Mouse (Mus musculus) liver, embryonic 14.5 days (tissue): Measurements from ENCODE around the gene Kcnj6. TPM values are rescaled to one million over a fixed set of nuclear protein-coding genes. Genes with fewer than 3 reads are reported as not detected.
A peak's percentile ranks its signal among the peaks of the same experiment; 100 is the strongest.

Source experiments
- ATAC-seq: fragments of 200-750 bp; cut with Nextera tagmentation; 2 replicates; pipeline ENCODE4 v1.8.0; 2017; ENCODE audit warnings: moderate number of reproducible peaks, mild to moderate bottlenecking, moderate library complexity; ENCODE audit not compliant: insufficient read depth
- DNase-seq, 3 experiments: peaks; one replicate each; pipeline ENCODE4 v3.0.0-alpha.2; 2012 to 2013; ENCODE audit warnings: low read depth in 3 of 3, low spot score in 3 of 3
- H3K27ac ChIP-seq: fragments of 300-500 bp; sonication (generic); 2 replicates; pipeline ENCODE4 v1.5.1; 2014; ENCODE audit warnings: moderate library complexity, mild to moderate bottlenecking, control low read depth, inconsistent platforms
- H3K27me3 ChIP-seq: fragments of 300-500 bp; sonication (generic); 2 replicates; pipeline ENCODE4 v1.6.1; 2014; ENCODE audit warnings: mild to moderate bottlenecking, low read length, moderate library complexity; ENCODE audit not compliant: control insufficient read depth, insufficient read depth
- H3K36me3 ChIP-seq: fragments of 300-500 bp; sonication (generic); replicated peaks from 2 replicates; pipeline ENCODE4 v1.6.1; 2014; ENCODE audit warnings: low read depth; ENCODE audit not compliant: control insufficient read depth, insufficient read depth
- H3K4me1 ChIP-seq, 2 experiments: fragments of 200-500 bp in 1 of 2; fragments of 300-500 bp in 1 of 2; sonication (generic) in 1 of 2; replicated peaks; 2 replicates each; pipeline ENCODE4 v1.6.1; 2012 to 2014; ENCODE audit warnings: antibody characterized with exemption in 1 of 2, inconsistent platforms in 1 of 2, low read length in 1 of 2; ENCODE audit not compliant: control insufficient read depth in 2 of 2, insufficient read depth in 2 of 2
- H3K4me2 ChIP-seq: fragments of 300-500 bp; sonication (generic); 2 replicates; pipeline ENCODE4 v1.6.1; 2014; ENCODE audit warnings: low read depth, mild to moderate bottlenecking, control low read depth, moderate library complexity
- H3K4me3 ChIP-seq, 2 experiments: fragments of 200-500 bp in 1 of 2; fragments of 300-500 bp in 1 of 2; sonication (generic) in 1 of 2; 2 replicates each; pipeline ENCODE4 v1.5.1; 2012 to 2014; ENCODE audit warnings: low read depth in 2 of 2, low read length in 2 of 2, mild to moderate bottlenecking in 2 of 2, control low read depth in 1 of 2, inconsistent platforms in 1 of 2, moderate library complexity in 1 of 2; ENCODE audit not compliant: insufficient read depth in 1 of 2
- H3K9ac ChIP-seq: fragments of 300-500 bp; sonication (generic); replicated peaks from 2 replicates; pipeline ENCODE4 v1.6.1; 2014; ENCODE audit warnings: mild to moderate bottlenecking, control low read depth, moderate library complexity
- H3K9me3 ChIP-seq: fragments of 300-500 bp; sonication (generic); 2 replicates; pipeline ENCODE4 v1.6.1; 2016; ENCODE audit warnings: low read length, mixed read lengths; ENCODE audit not compliant: control insufficient read depth
- CTCF ChIP-seq: IDR thresholded peaks from 2 replicates; pipeline ENCODE4 v1.5.1; 2016; ENCODE audit warnings: antibody characterized with exemption, low read depth, control low read depth
- EP300 ChIP-seq: IDR thresholded peaks from 2 replicates; pipeline ENCODE4 v1.6.1; 2016; ENCODE audit warnings: antibody characterized with exemption, low read depth
- WGBS: fragments of 180-500 bp; shearing (Covaris S2); extraction: QIAGEN DNeasy Blood & Tissue Kit; methylation state at CpG from one replicate; pipeline ENCODE4 v1.1.7; 2014; ENCODE audit not compliant: insufficient replicate concordance; 5-methylcytosine and 5-hydroxymethylcytosine counted together
- polyA plus RNA-seq, 2 experiments: library from polyadenylated mRNA; depleted of rRNA in 1 of 2; stranded (reverse) in 1 of 2; unstranded in 1 of 2; fragments of >200 nt; fragmentation: Nextera tagmentation in 1 of 2; extraction: Ambion mirVana in 1 of 2; gene quantifications; 2 replicates each; pipeline versions ENCODE4 v1.2.1 to v1.2.3; 2012 to 2014

Kcnj6 gene
- polyA plus RNA-seq, 2 experiments, result not detected

- Histone ChIP-seq H3K9me3 (no peaks in the 10 kb centered on the region), H3K4me3 (no peak overlapping the region), H3K36me3 (no peaks in the 10 kb centered on the region), H3K9ac (no peak overlapping the region), H3K4me1 (no peaks in the 10 kb centered on the region), H3K27ac (no peak overlapping the region), H3K27me3 (no peaks in the 10 kb centered on the region), H3K4me2 (no peak overlapping the region)
- TF ChIP-seq CTCF (no peak), EP300 (no peak)
- no peak for DNase-seq
- 55% methylated on average over 4 of the region's 4 CpGs for WGBS
- no peak for ATAC-seq
These were observed 278.6 kb downstream of the Kcnj6 start for GRCm38 (mm10) chr16:94718919-94719318.

- Histone ChIP-seq H3K4me1 (no peaks in the 10 kb centered on the region), H3K27me3 (no peaks in the 10 kb centered on the region), H3K9me3 (no peaks in the 10 kb centered on the region), H3K4me2 (no peak overlapping the region), H3K36me3 (no peaks in the 10 kb centered on the region), H3K4me3 (no peak overlapping the region), H3K9ac (no peak overlapping the region), H3K27ac (no peak overlapping the region)
- DNase-seq (no peak), ATAC-seq (no peak)
- 72% methylated on average over 11 of the region's 11 CpGs for WGBS
- no peak for TF ChIP-seq EP300
- TF ChIP-seq CTCF, result no peak
These were observed 280.4 kb downstream of the Kcnj6 start for GRCm38 (mm10) chr16:94717051-94717450.

GRCm38 (mm10) chr16:94714483-94714882 lies 283.0 kb downstream of the Kcnj6 start:
- no peaks in the 10 kb centered on the region for H3K9me3 ChIP-seq
- TF ChIP-seq EP300 (no peak), CTCF (no peak)
- no peak overlapping the region for H3K27ac ChIP-seq
- H3K36me3 ChIP-seq, result no peaks in the 10 kb centered on the region
- DNase-seq, result no peak
- H3K4me1 ChIP-seq, result no peaks in the 10 kb centered on the region
- no peak overlapping the region for H3K9ac ChIP-seq
- H3K4me3 ChIP-seq, result no peak overlapping the region
- H3K27me3 ChIP-seq, result no peaks in the 10 kb centered on the region
- H3K4me2 ChIP-seq, result no peak overlapping the region
- ATAC-seq, result no peak
- 60% methylated on average over 14 of the region's 14 CpGs for WGBS

GRCm38 (mm10) chr16:94713480-94714094 lies 283.9 kb downstream of the Kcnj6 start:
- 9% methylated on average over 25 of the region's 25 CpGs for WGBS
- peak overlapping the region; percentile 29; the same call in 1 of the 2 replicates for H3K4me2 ChIP-seq
- ATAC-seq, result peak; percentile 50; the same call in 1 of the 2 replicates

GRCm38 (mm10) chr16:94701971-94702370 lies 295.5 kb downstream of the Kcnj6 start:
- 61% methylated on average over 4 of the region's 4 CpGs for WGBS
- no peak for ATAC-seq
- TF ChIP-seq EP300 (no peak), CTCF (no peak)

More at GRCm38 (mm10) chr16:94713480-94714094, 283.9 kb downstream of the Kcnj6 start:
- Histone ChIP-seq H3K4me3 (no peak overlapping the region), H3K27me3 (no peaks in the 10 kb centered on the region), H3K4me1 (no peaks in the 10 kb centered on the region), H3K27ac (no peak overlapping the region), H3K36me3 (no peaks in the 10 kb centered on the region), H3K9me3 (no peaks in the 10 kb centered on the region), H3K9ac (no peak overlapping the region)
- TF ChIP-seq CTCF (peak; percentile 83), EP300 (no peak)
- DNase-seq, result no peak

More at GRCm38 (mm10) chr16:94701971-94702370, 295.5 kb downstream of the Kcnj6 start:
- H3K36me3 ChIP-seq, result no peaks in the 10 kb centered on the region
- no peaks in the 10 kb centered on the region for H3K9me3 ChIP-seq
- no peak overlapping the region for H3K4me2 ChIP-seq
- no peak overlapping the region for H3K9ac ChIP-seq
- H3K27me3 ChIP-seq, result no peaks in the 10 kb centered on the region
- peaks cover 9 to 13% of the 10 kb centered on the region in 2 experiments for H3K4me1 ChIP-seq
- H3K4me3 ChIP-seq, result no peak overlapping the region
- no peak for DNase-seq
- no peak overlapping the region for H3K27ac ChIP-seq
